Mouse (Mus musculus) heart, embryonic 14.5 days (tissue): Measurements from ENCODE around the gene Spns3. TPM values are rescaled to one million over a fixed set of nuclear protein-coding genes. Genes with fewer than 3 reads are reported as not detected.
"Not testable (repeated sequence)": the region's sequence is repeated elsewhere in the genome, so short reads cannot be mapped to it uniquely, and the experiment has no call there.

Experiments
- ATAC-seq: fragments of 200-750 bp; cut with Nextera tagmentation; 2 replicates; pipeline ENCODE4 v1.8.0; 2017; ENCODE audit warnings: low read depth, moderate TSS enrichment; ENCODE audit not compliant: insufficient number of reproducible peaks, insufficient read depth, low FRiP score
- H3K27ac ChIP-seq, 2 experiments: fragments of 200-500 bp in 1 of 2; fragments of 300-500 bp in 1 of 2; sonication (generic) in 1 of 2; replicated peaks in 1 of 2; 2 replicates each; pipeline ENCODE4 v1.5.1; 2012 to 2014; ENCODE audit warnings: low read depth in 2 of 2, low read length in 2 of 2, control low read depth in 1 of 2, mild to moderate bottlenecking in 1 of 2, mixed read lengths in 1 of 2; ENCODE audit not compliant: control insufficient read depth in 1 of 2, insufficient read depth in 1 of 2
- H3K27me3 ChIP-seq: fragments of 300-500 bp; sonication (generic); 2 replicates; pipeline ENCODE4 v1.6.1; 2014; ENCODE audit warnings: mild to moderate bottlenecking, low read length, control low read depth; ENCODE audit not compliant: control insufficient read depth, insufficient read depth
- H3K36me3 ChIP-seq: fragments of 300-500 bp; sonication (generic); 2 replicates; pipeline ENCODE4 v1.6.1; 2014; ENCODE audit warnings: mild to moderate bottlenecking, control low read depth, low read length, mixed read lengths; ENCODE audit not compliant: control insufficient read depth, insufficient read depth
- H3K4me1 ChIP-seq, 2 experiments: fragments of 200-500 bp in 1 of 2; fragments of 300-500 bp in 1 of 2; sonication (generic) in 1 of 2; 2 replicates each; pipeline ENCODE4 v1.6.1; 2012 to 2014; ENCODE audit warnings: low read length in 2 of 2, control low read depth in 1 of 2, mixed read lengths in 1 of 2; ENCODE audit not compliant: control insufficient read depth in 2 of 2, insufficient read depth in 2 of 2
- H3K4me2 ChIP-seq: fragments of 300-500 bp; sonication (generic); 2 replicates; pipeline ENCODE4 v1.6.1; 2014; ENCODE audit warnings: mild to moderate bottlenecking, low read length
- H3K4me3 ChIP-seq, 2 experiments: fragments of 200-500 bp in 1 of 2; fragments of 300-500 bp in 1 of 2; sonication (generic) in 1 of 2; 2 replicates each; pipeline ENCODE4 v1.5.1; 2012 to 2014; ENCODE audit warnings: low read length in 2 of 2, mild to moderate bottlenecking in 2 of 2, control low read depth in 1 of 2, low read depth in 1 of 2, moderate library complexity in 1 of 2; ENCODE audit not compliant: control insufficient read depth in 1 of 2, insufficient read depth in 1 of 2
- H3K9ac ChIP-seq: fragments of 300-500 bp; sonication (generic); 2 replicates; pipeline ENCODE4 v1.6.1; 2014; ENCODE audit warnings: mild to moderate bottlenecking, low read length
- H3K9me3 ChIP-seq: fragments of 300-500 bp; sonication (generic); 2 replicates; pipeline ENCODE4 v1.6.1; 2016; ENCODE audit warnings: low read length, control low read depth; ENCODE audit not compliant: control insufficient read depth
- WGBS: fragments of 180-500 bp; shearing (Covaris S2); extraction: QIAGEN DNeasy Blood & Tissue Kit; methylation state at CpG from one replicate; pipeline ENCODE4 v1.1.7; 2014; 5-methylcytosine and 5-hydroxymethylcytosine counted together
- polyA plus RNA-seq: library from polyadenylated mRNA; unstranded; fragments of >200 nt; fragmentation: Nextera tagmentation; extraction: Ambion mirVana; gene quantifications from 2 replicates; pipeline ENCODE4 v1.2.1, GENCODE M21; 2014

Spns3 gene
- polyA plus RNA-seq, 1 experiment from 2014 or later, result 0.09 TPM

DNA sequence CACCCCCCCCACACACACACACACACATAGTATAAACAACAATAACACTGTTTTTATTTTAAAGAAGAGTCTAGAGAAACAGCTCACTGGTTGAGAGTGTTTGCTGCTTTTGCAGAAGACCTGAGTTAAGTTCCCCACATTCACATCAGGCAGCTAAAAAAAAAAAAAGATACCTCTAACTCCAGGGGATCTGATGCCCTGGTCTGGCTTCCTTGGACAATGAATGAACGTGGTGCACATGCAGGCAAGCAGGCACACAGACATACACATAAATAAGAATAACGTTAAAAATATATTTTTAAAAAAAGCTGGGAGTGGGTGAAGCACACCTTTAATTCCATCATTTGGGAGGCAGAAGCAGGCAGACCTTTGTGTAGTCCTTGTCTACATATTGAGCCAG lies 6.6 kb upstream of the Spns3 start:
- Histone ChIP-seq H3K9me3 (no peaks in the 10 kb centered on the region), H3K9ac (no peak overlapping the region), H3K4me2 (no peak overlapping the region), H3K4me1 (no peaks in the 10 kb centered on the region), H3K27me3 (no peaks in the 10 kb centered on the region), H3K27ac (no peak overlapping the region), H3K36me3 (no peaks in the 10 kb centered on the region), H3K4me3 (no peak overlapping the region)
- ATAC-seq, result no peak
- WGBS, result 56% methylated on average over 2 of the region's 2 CpGs

DNA sequence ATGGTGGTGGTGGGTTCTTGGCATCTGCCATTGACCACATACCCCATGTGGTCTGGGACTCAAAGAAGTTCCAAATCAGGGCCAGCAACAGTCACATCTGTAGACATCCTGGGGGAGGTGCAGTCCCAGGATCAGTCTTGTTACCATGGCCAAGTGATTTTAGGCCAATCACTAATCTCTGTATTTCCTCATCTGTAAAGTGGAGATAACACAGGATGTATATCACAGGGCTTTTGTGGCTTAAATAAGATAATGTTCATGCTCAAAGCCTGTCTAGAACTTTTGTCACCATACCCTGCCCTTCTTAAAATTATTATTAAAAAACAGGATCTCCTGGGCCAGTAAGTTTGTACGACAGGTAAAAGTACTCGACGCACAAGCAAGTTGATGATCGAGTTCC lies 6.2 kb upstream of the Spns3 start:
- Histone ChIP-seq H3K4me2 (no peak overlapping the region), H3K9ac (no peak overlapping the region), H3K27me3 (no peaks in the 10 kb centered on the region), H3K9me3 (no peaks in the 10 kb centered on the region), H3K4me1 (no peaks in the 10 kb centered on the region), H3K4me3 (no peak overlapping the region), H3K27ac (no peak overlapping the region), H3K36me3 (no peaks in the 10 kb centered on the region)
- no peak for ATAC-seq
- 87% methylated on average over 4 of the region's 4 CpGs for WGBS

DNA sequence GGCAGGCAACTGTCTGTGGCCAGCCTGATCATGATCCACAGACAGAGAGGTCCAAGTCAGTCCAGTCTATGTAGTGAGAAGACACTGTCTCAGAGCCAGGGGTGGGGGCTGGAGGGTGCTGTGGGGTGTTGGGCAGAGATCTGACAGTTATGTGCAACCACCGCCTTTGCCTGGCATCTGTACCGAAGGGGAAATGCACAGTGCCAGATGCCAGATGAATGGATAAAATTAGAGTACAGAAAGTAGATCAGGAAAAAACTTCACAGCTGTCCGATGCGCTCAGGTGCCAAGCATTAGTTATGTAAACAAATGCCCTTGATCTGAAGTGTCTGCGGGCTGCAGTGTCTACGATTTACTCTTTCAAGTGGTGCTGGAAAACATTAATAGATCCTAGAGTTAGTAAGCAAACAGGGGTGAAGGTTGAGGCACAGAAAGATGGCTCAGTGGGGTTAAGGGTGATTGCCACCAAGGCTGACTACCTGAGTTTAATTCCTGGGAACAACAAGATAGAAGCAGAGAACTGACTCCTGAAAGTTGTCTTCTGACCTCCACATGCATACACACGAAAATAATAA lies 1.3 kb upstream of the Spns3 start:
- WGBS, result 78% methylated on average over 7 of the region's 7 CpGs
- no peak overlapping the region for H3K4me3 ChIP-seq
- H3K27me3 ChIP-seq, result no peaks in the 10 kb centered on the region
- no peak overlapping the region for H3K4me2 ChIP-seq
- no peaks in the 10 kb centered on the region for H3K9me3 ChIP-seq
- H3K9ac ChIP-seq, result no peak overlapping the region
- no peak overlapping the region for H3K27ac ChIP-seq
- ATAC-seq, result no peak
- H3K4me1 ChIP-seq, result peaks cover 4 to 6% of the 10 kb centered on the region in 2 experiments; a peak in 3 of 4 replicates
- H3K36me3 ChIP-seq, result no peaks in the 10 kb centered on the region

DNA sequence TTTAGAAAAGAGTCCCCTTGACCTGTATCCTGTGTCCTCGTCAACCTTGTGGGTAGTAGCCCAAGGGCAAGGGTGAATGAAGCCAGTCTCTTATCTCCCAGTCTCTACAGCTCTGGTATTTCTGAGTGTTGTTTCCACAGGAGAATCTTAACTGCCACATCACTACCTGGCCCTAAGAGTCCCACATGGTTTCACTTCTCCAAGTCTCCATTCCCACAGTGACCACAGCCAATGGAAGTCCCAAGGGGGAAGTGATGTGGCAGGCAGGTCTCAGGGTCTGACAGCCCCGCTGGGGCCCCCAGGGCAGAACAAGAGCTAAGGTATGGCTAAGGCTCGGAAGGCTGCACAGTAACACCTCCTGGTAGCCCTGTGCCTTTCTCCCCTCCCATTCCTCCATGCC lies 3.1 kb downstream of the Spns3 start:
- H3K4me1 ChIP-seq, result peaks cover 8 to 13% of the 10 kb centered on the region in 2 experiments
- H3K4me3 ChIP-seq, result no peak overlapping the region
- no peak overlapping the region for H3K4me2 ChIP-seq
- H3K9ac ChIP-seq, result no peak overlapping the region
- 63% methylated on average over 3 of the region's 3 CpGs for WGBS
- H3K27ac ChIP-seq, result no peak overlapping the region
- no peaks in the 10 kb centered on the region for H3K9me3 ChIP-seq
- H3K27me3 ChIP-seq, result no peaks in the 10 kb centered on the region
- ATAC-seq, result no peak
- H3K36me3 ChIP-seq, result no peaks in the 10 kb centered on the region

DNA sequence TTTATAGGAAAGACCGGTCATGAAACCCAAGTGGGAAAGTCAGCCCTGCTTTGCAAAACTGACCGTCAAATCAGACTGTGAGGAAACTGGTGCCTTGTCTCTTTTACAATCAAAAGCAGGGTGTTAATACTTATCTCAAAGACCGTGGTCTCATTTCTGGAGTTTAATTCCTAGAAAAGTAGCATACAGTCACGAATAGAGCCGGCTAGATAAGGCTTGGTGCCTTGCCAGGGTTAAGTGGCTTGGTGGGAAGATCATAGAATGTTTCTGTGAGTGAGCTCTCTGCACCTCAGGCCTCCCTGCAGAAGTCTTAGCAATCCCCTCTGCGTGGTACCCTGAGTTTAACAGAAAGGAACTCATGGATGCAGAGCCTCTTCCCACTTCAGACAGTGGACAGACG lies 5.6 kb downstream of the Spns3 start:
- Histone ChIP-seq H3K4me1 (peaks cover 2 to 9% of the 10 kb centered on the region in 2 experiments; a peak in 2 of 4 replicates), H3K27me3 (no peaks in the 10 kb centered on the region), H3K4me3 (no peak overlapping the region), H3K9me3 (no peaks in the 10 kb centered on the region), H3K9ac (no peak overlapping the region), H3K27ac (no peak overlapping the region), H3K36me3 (no peaks in the 10 kb centered on the region), H3K4me2 (no peak overlapping the region)
- no peak for ATAC-seq
- WGBS, result 34% methylated on average over 7 of the region's 7 CpGs

DNA sequence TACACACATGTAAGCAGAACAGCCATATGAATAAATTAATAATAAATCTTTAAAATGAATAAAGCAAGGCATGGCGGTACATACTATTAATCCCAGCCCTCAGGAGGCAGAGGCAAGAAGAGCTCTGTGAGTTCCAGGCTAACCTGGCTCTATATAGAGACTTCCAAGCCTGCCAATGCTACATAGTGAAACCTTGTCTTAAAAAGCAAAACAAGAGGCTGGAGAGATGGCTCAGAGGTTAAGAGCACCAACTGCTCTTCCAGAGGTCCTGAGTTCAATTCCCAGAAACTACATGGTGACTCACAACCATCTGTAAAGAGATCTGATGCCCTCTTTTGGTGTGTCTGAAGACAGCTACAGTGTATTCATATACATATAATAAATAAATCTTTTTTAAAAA lies 6.6 kb downstream of the Spns3 start:
- not testable (repeated sequence) for H3K9ac ChIP-seq, ATAC-seq, H3K4me2 ChIP-seq, H3K27ac ChIP-seq, H3K4me1 ChIP-seq, H3K9me3 ChIP-seq, H3K4me3 ChIP-seq, H3K27me3 ChIP-seq, H3K36me3 ChIP-seq
- 85% methylated on average over 1 of the region's 1 CpGs for WGBS

DNA sequence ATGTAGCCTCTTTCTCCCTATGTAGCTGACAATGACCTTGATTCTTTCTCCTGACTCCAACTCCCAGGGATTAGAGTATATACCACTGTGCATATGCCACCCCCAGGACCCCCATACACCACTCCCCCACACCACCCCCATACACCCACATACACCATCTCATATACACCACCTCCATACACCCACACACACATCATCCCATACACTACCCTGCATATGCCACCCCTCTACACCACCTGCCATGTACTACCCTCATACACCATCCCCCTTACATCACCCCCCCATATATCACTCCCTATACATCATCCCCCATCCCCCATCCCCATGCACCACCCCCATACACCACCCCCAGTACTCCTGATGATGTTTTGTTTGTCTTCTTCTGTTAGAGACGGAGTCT lies 7.7 kb downstream of the Spns3 start:
- Histone ChIP-seq H3K4me1 (peaks cover 7 to 13% of the 10 kb centered on the region in 2 experiments; a peak in 3 of 4 replicates), H3K27me3 (no peaks in the 10 kb centered on the region), H3K4me2 (no peak overlapping the region), H3K9me3 (no peaks in the 10 kb centered on the region), H3K36me3 (no peaks in the 10 kb centered on the region), H3K27ac (no peak overlapping the region), H3K4me3 (no peak overlapping the region), H3K9ac (no peak overlapping the region)
- WGBS, result 78% methylated on average over 1 of the region's 1 CpGs
- ATAC-seq, result no peak

DNA sequence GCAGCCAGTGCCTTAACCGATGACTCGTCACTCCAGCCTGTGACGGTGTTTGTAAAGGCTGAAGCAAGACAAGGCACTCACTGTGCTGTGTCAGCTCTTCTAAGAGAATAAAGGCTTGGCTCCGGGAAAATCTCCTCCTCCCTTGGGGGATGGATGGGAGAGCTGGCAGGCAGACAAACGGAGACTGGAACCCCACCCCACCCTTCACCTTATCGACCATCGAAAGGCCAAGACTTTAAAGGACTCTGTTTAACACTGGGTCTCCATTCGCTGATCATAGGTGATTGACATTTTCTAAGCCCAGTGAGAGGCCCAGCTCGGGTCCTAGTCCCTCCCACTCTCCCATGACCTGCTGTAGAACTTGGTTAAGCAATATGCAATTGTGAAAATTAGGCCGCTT lies 8.4 kb downstream of the Spns3 start:
- peaks cover 7 to 13% of the 10 kb centered on the region in 2 experiments; a peak in 3 of 4 replicates for H3K4me1 ChIP-seq
- no peak overlapping the region for H3K9ac ChIP-seq
- no peak for ATAC-seq
- no peak overlapping the region for H3K27ac ChIP-seq
- no peak overlapping the region for H3K4me2 ChIP-seq
- H3K27me3 ChIP-seq, result no peaks in the 10 kb centered on the region
- H3K36me3 ChIP-seq, result no peaks in the 10 kb centered on the region
- 63% methylated on average over 10 of the region's 10 CpGs for WGBS
- no peak overlapping the region for H3K4me3 ChIP-seq
- H3K9me3 ChIP-seq, result no peaks in the 10 kb centered on the region
